Comparison of ENCODE assay signal across 8 mouse cellular contexts in genomic region chr14:79321152-79321551, GRCm38 (mm10). TPM values are rescaled to one million over a fixed set of nuclear protein-coding genes. Genes with fewer than 3 reads are reported as not detected.
DNase-seq lines count a peak whose midpoint lies in the region; ATAC-seq and TF ChIP-seq lines count a peak whose summit lies in the region.

No protein-coding gene starts in this region.

- no peak for TF ChIP-seq EP300 in ES-Bruce4 (IDR thresholded peaks at IDR 0.05; ENCODE audit: insufficient read depth, low read depth, low read length)
- TF ChIP-seq EP300 in stomach, postnatal 0 days (optimal IDR thresholded peaks at IDR 0.05) = no peak

- H3K36me3 ChIP-seq in ES-Bruce4 (ENCODE audit: control insufficient read depth, insufficient read depth, low read length, poor library complexity, severe bottlenecking) = no peaks in the 10 kb centered on the region
- H3K36me3 ChIP-seq in intestine, postnatal 0 days (ENCODE audit: control insufficient read depth, insufficient read depth) = no peaks in the 10 kb centered on the region
- H3K36me3 ChIP-seq in lung, embryonic 15.5 days = no peaks in the 10 kb centered on the region
- H3K36me3 ChIP-seq in stomach, postnatal 0 days (ENCODE audit: control insufficient read depth, insufficient read depth, low read length) = no peaks in the 10 kb centered on the region

- no peak overlapping the region for H3K4me3 ChIP-seq in ES-Bruce4 (ENCODE audit: low read depth, low read length)
- H3K4me3 ChIP-seq in intestine, postnatal 0 days (ENCODE audit: low read depth, low read length) = no peak overlapping the region
- no peak overlapping the region for H3K4me3 ChIP-seq in lung, embryonic 15.5 days
- H3K4me3 ChIP-seq in stomach, postnatal 0 days (ENCODE audit: low read depth, low read length) = no peak overlapping the region

- no peak overlapping the region for H3K27ac ChIP-seq in ES-Bruce4 (ENCODE audit: insufficient read depth, low read length)
- no peak overlapping the region for H3K27ac ChIP-seq in intestine, postnatal 0 days (ENCODE audit: low read depth, low read length)
- H3K27ac ChIP-seq in lung, embryonic 15.5 days = no peak overlapping the region
- H3K27ac ChIP-seq in stomach, postnatal 0 days (replicated peaks) = no peak overlapping the region

- WGBS in intestine, postnatal 0 days = 35% methylated on average over 8 of the region's 8 CpGs
- 22% methylated on average over 8 of the region's 8 CpGs for WGBS in lung, embryonic 15.5 days
- 31% methylated on average over 8 of the region's 8 CpGs for WGBS in stomach, postnatal 0 days

- peak; percentile 76 for TF ChIP-seq CTCF in ES-Bruce4 (IDR thresholded peaks at IDR 0.05; ENCODE audit: low read depth, low read length)
- TF ChIP-seq CTCF in intestine, postnatal 0 days (IDR thresholded peaks at IDR 0.05; ENCODE audit: low read depth) = peak; percentile 76
- TF ChIP-seq CTCF in stomach, postnatal 0 days (IDR thresholded peaks at IDR 0.05; ENCODE audit: low read depth) = peak; percentile 70

- no peak for TF ChIP-seq POLR2A in ES-Bruce4 (IDR thresholded peaks at IDR 0.05; ENCODE audit: insufficient read depth, low read length)

- peak; percentile 94 for ATAC-seq in erythroid progenitor cell, adult 5-6 weeks (replicated peaks; ENCODE audit: low FRiP score, poor library complexity, severe bottlenecking)
- peak; percentile 36; the same call in 1 of the 2 replicates for ATAC-seq in intestine, postnatal 0 days
- peak; percentile 70; the same call in 1 of the 2 replicates for ATAC-seq in lung, embryonic 15.5 days (ENCODE audit: borderline replicate concordance, extremely low read depth, low FRiP score, low TSS enrichment)
- ATAC-seq in stomach, postnatal 0 days (ENCODE audit: low FRiP score, low TSS enrichment) = no peak

- H3K9me3 ChIP-seq in ES-Bruce4 (replicated peaks; ENCODE audit: control insufficient read depth, insufficient read depth, low read length, poor library complexity, severe bottlenecking) = no peaks in the 10 kb centered on the region
- no peaks in the 10 kb centered on the region for H3K9me3 ChIP-seq in intestine, postnatal 0 days (ENCODE audit: control insufficient read depth)
- H3K9me3 ChIP-seq in lung, embryonic 15.5 days = no peaks in the 10 kb centered on the region
- no peaks in the 10 kb centered on the region for H3K9me3 ChIP-seq in stomach, postnatal 0 days (ENCODE audit: control insufficient read depth, low read length)

- no peak overlapping the region for H3K4me2 ChIP-seq in intestine, postnatal 0 days (replicated peaks; ENCODE audit: low read depth)
- H3K4me2 ChIP-seq in lung, embryonic 15.5 days = no peak overlapping the region
- H3K4me2 ChIP-seq in stomach, postnatal 0 days (replicated peaks; ENCODE audit: low read depth) = no peak overlapping the region

- H3K27me3 ChIP-seq in ES-Bruce4 (ENCODE audit: control insufficient read depth, insufficient read depth, low read length, poor library complexity, severe bottlenecking) = no peaks in the 10 kb centered on the region
- no peaks in the 10 kb centered on the region for H3K27me3 ChIP-seq in intestine, postnatal 0 days (replicated peaks; ENCODE audit: control insufficient read depth, insufficient read depth, low read length)
- no peaks in the 10 kb centered on the region for H3K27me3 ChIP-seq in lung, embryonic 15.5 days
- H3K27me3 ChIP-seq in stomach, postnatal 0 days (ENCODE audit: control insufficient read depth, insufficient read depth, low read length) = no peaks in the 10 kb centered on the region

- peak; percentile 73 for DNase-seq in cerebellum, postnatal 14 days
- DNase-seq in cerebellum, adult 9-10 months = no peak
- DNase-seq in stomach, postnatal 0 days (ENCODE audit: low spot score) = no peak
- no peak for DNase-seq in left cerebral cortex, adult 9 months (ENCODE audit: low spot score in 2 of 2)

- H3K4me1 ChIP-seq in ES-Bruce4 (ENCODE audit: control insufficient read depth, insufficient read depth, low read length) = no peaks in the 10 kb centered on the region
- H3K4me1 ChIP-seq in intestine, postnatal 0 days (replicated peaks; ENCODE audit: control insufficient read depth, insufficient read depth, low read length) = no peaks in the 10 kb centered on the region
- peaks cover 7% of the 10 kb centered on the region; the same call in 1 of the 2 replicates for H3K4me1 ChIP-seq in lung, embryonic 15.5 days
- no peaks in the 10 kb centered on the region for H3K4me1 ChIP-seq in stomach, postnatal 0 days (replicated peaks; ENCODE audit: control insufficient read depth, insufficient read depth)

- H3K9ac ChIP-seq in ES-Bruce4 (ENCODE audit: low read depth, poor library complexity, severe bottlenecking) = no peak overlapping the region
- no peak overlapping the region for H3K9ac ChIP-seq in intestine, postnatal 0 days (ENCODE audit: low read depth, low read length)
- H3K9ac ChIP-seq in lung, embryonic 15.5 days = no peak overlapping the region
- H3K9ac ChIP-seq in stomach, postnatal 0 days (ENCODE audit: low read length) = no peak overlapping the region

RNA-seq across cellular contexts. Expression of gene Rgcc, which starts 19.7 kb away (rescaled TPM):
- 15.1 and 17.9 TPM in 2 replicates for polyA plus RNA-seq in ES-Bruce4 (2011; ENCODE audit: insufficient read depth, insufficient read length, low read depth, missing spikeins)
- 138 and 211 TPM in 2 replicates for total RNA-seq in erythroid progenitor cell, adult 5-6 weeks (2015; ENCODE audit: low replicate concordance)
- total RNA-seq in erythroid progenitor cell, adult 5-6 weeks (2017; ENCODE audit: low replicate concordance) = 175 and 244 TPM in 2 replicates
- 42.5 and 54.8 TPM in 2 replicates for polyA plus RNA-seq in intestine, postnatal 0 days (2015; fragmentation: Nextera tagmentation; extraction: Ambion mirVana)
- polyA plus RNA-seq in lung, embryonic 15.5 days (2015; fragmentation: Nextera tagmentation; extraction: Ambion mirVana) = 144 and 154 TPM in 2 replicates
- polyA plus RNA-seq in stomach, postnatal 0 days (2015; fragmentation: Nextera tagmentation; extraction: Ambion mirVana) = 40.0 and 45.4 TPM in 2 replicates

Comparison
In these comparisons a context has a peak if more than half of its experiments do, and no peak if none do; other contexts are left out.
1. DNase-seq: peak in cerebellum, postnatal 14 days (2 of 2); none in cerebellum, adult 9-10 months (single experiment), stomach, postnatal 0 days (single experiment) and left cerebral cortex, adult 9 months (0 of 2).
2. Peak in every context shown above with its lines, with median percentiles within 50 percentile points of each other: CTCF ChIP-seq.